In genomic region chr12:82265335-82266274, GRCm38 (mm10) we compare ENCODE assay signal across 8 mouse cellular contexts.
DNase-seq lines count a peak whose midpoint lies in the region; ATAC-seq lines count a peak whose summit lies in the region.

No protein-coding gene starts in this region.

- ATAC-seq in frontal cortex, adult (ENCODE audit: low TSS enrichment) = peak; percentile 69
- ATAC-seq in cerebellum, adult (ENCODE audit: insufficient number of reproducible peaks, low FRiP score, low TSS enrichment) = no peak

- no peak for DNase-seq in frontal cortex, postnatal 10 days (ENCODE audit: low spot score in 2 of 2)
- DNase-seq in urinary bladder, postnatal 14 days (ENCODE audit: low spot score) = peak; percentile 67
- no peak for DNase-seq in urinary bladder, adult 18-20 months (ENCODE audit: low spot score in 2 of 2)
- peak; percentile 57 for DNase-seq in lung, postnatal 25 days (ENCODE audit: low spot score)
- DNase-seq in spleen, postnatal 10 days (ENCODE audit: low spot score in 2 of 2) = no peak
- no peak for DNase-seq in gastrocnemius, postnatal 25 days

Comparison
In these comparisons a context has a peak if more than half of its experiments do, and no peak if none do; other contexts are left out.
1. DNase-seq: peak in urinary bladder, postnatal 14 days (single experiment) and lung, postnatal 25 days (single experiment); none in frontal cortex, postnatal 10 days (0 of 2), urinary bladder, adult 18-20 months (0 of 2), spleen, postnatal 10 days (0 of 2) and gastrocnemius, postnatal 25 days (single experiment).